Comparison of ENCODE assay signal across 8 mouse cellular contexts in the genomic region with DNA sequence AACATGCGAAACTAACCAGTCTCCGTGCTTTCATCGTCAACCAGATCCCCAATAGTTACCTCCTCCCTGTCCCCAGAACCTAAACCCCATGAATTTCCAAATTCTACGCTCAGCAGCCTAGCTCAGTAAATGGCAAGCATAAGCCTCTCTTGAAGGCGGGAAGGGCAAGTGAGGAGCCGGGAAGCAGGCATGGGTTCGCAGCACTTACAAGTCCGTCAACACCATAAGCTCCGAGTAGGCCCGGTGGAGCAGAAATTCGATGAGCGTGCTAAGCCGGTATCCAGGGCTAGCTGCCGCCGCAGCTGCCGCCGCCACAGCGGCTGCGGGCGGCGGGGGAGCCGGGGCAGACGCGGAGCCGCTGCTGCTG. TPM values are rescaled to one million over a fixed set of nuclear protein-coding genes. Genes with fewer than 3 reads are reported as not detected.
DNase-seq lines count a peak whose midpoint lies in the region; ATAC-seq and TF ChIP-seq lines count a peak whose summit lies in the region.

No protein-coding gene starts in this region.

- no peak for DNase-seq in kidney, adult 11 months
- DNase-seq in G1E (ENCODE audit: low spot score): no peak
- no peak for DNase-seq in limb, embryonic 10.5 days (ENCODE audit: low spot score)
- DNase-seq in gastrocnemius, postnatal 25 days: no peak
- no peak for DNase-seq in c-Kit-positive CD71-positive TER-119-positive erythroid progenitor cells, embryonic 14.5 days (ENCODE audit: low spot score)

- H3K27ac ChIP-seq in kidney, embryonic 14.5 days (ENCODE audit: low read depth, low read length): peak overlapping the region; percentile 93
- peak overlapping the region; percentile 95 for H3K27ac ChIP-seq in embryonic facial prominence, embryonic 15.5 days (replicated peaks)
- H3K27ac ChIP-seq in limb, embryonic 10.5 days: peak overlapping the region; percentile 92
- peak overlapping the region; percentile 94 for H3K27ac ChIP-seq in neural tube, embryonic 15.5 days (replicated peaks)

- H3K4me1 ChIP-seq in kidney, embryonic 14.5 days (ENCODE audit: control insufficient read depth, insufficient read depth, low read length): no peaks in the 10 kb centered on the region
- H3K4me1 ChIP-seq in G1E (ENCODE audit: insufficient read depth, low read depth, low read length): peaks cover 5% of the 10 kb centered on the region
- H3K4me1 ChIP-seq in embryonic facial prominence, embryonic 15.5 days: no peaks in the 10 kb centered on the region
- no peaks in the 10 kb centered on the region for H3K4me1 ChIP-seq in limb, embryonic 10.5 days
- peaks cover 14% of the 10 kb centered on the region; the same call in 1 of the 2 replicates for H3K4me1 ChIP-seq in neural tube, embryonic 15.5 days

- TF ChIP-seq CTCF in G1E (IDR thresholded peaks at IDR 0.05; ENCODE audit: low read depth, low read length): no peak

- H3K36me3 ChIP-seq in kidney, embryonic 14.5 days (ENCODE audit: control insufficient read depth, insufficient read depth, low read length): no peaks in the 10 kb centered on the region
- peaks cover 4% of the 10 kb centered on the region for H3K36me3 ChIP-seq in G1E (replicated peaks)
- no peaks in the 10 kb centered on the region for H3K36me3 ChIP-seq in embryonic facial prominence, embryonic 15.5 days
- H3K36me3 ChIP-seq in limb, embryonic 10.5 days: no peaks in the 10 kb centered on the region
- no peaks in the 10 kb centered on the region for H3K36me3 ChIP-seq in neural tube, embryonic 15.5 days

- H3K27me3 ChIP-seq in kidney, embryonic 14.5 days (ENCODE audit: control insufficient read depth, insufficient read depth, low read length): peaks cover 8% of the 10 kb centered on the region
- H3K27me3 ChIP-seq in G1E (ENCODE audit: insufficient read depth, low read length): no peaks in the 10 kb centered on the region
- peaks cover 11% of the 10 kb centered on the region for H3K27me3 ChIP-seq in embryonic facial prominence, embryonic 15.5 days
- H3K27me3 ChIP-seq in limb, embryonic 10.5 days (ENCODE audit: low read depth, poor library complexity, severe bottlenecking): peaks cover 42% of the 10 kb centered on the region
- 0 out of 2 replicates have a peak, but pooled peaks cover 2% of the 10 kb centered on the region for H3K27me3 ChIP-seq in neural tube, embryonic 15.5 days (replicated peaks)

- WGBS in kidney, embryonic 14.5 days: 9% methylated on average over 25 of the region's 25 CpGs
- WGBS in embryonic facial prominence, embryonic 15.5 days: 12% methylated on average over 25 of the region's 25 CpGs
- WGBS in limb, embryonic 10.5 days: 3% methylated on average over 21 of the region's 25 CpGs
- 13% methylated on average over 22 of the region's 25 CpGs for WGBS in neural tube, embryonic 15.5 days

- no peaks in the 10 kb centered on the region for H3K9me3 ChIP-seq in kidney, embryonic 14.5 days (ENCODE audit: control insufficient read depth, low read length)
- no peaks in the 10 kb centered on the region for H3K9me3 ChIP-seq in G1E (replicated peaks)
- no peaks in the 10 kb centered on the region for H3K9me3 ChIP-seq in embryonic facial prominence, embryonic 15.5 days (replicated peaks)
- no peaks in the 10 kb centered on the region for H3K9me3 ChIP-seq in limb, embryonic 10.5 days (replicated peaks)
- no peaks in the 10 kb centered on the region for H3K9me3 ChIP-seq in neural tube, embryonic 15.5 days (replicated peaks)

- H3K4me3 ChIP-seq in kidney, embryonic 14.5 days (ENCODE audit: low read length): peak overlapping the region; percentile 68
- peak overlapping the region; percentile 77 for H3K4me3 ChIP-seq in G1E (ENCODE audit: low read depth, low read length)
- peak overlapping the region; percentile 60 for H3K4me3 ChIP-seq in embryonic facial prominence, embryonic 15.5 days (replicated peaks)
- H3K4me3 ChIP-seq in limb, embryonic 10.5 days: peak overlapping the region; percentile 69
- H3K4me3 ChIP-seq in neural tube, embryonic 15.5 days (replicated peaks): peak overlapping the region; percentile 58

- H3K9ac ChIP-seq in kidney, embryonic 14.5 days (ENCODE audit: low read depth, low read length): peak overlapping the region; percentile 78
- H3K9ac ChIP-seq in embryonic facial prominence, embryonic 15.5 days: peak overlapping the region; percentile 60
- H3K9ac ChIP-seq in neural tube, embryonic 15.5 days (replicated peaks): peak overlapping the region; percentile 68

- ATAC-seq in kidney, embryonic 14.5 days (ENCODE audit: low FRiP score, low TSS enrichment): no peak; the same call in 1 of the 2 replicates
- no peak for ATAC-seq in G1E (ENCODE audit: extremely low read depth, insufficient number of reproducible peaks, low FRiP score, poor library complexity, severe bottlenecking)
- ATAC-seq in embryonic facial prominence, embryonic 15.5 days (ENCODE audit: insufficient number of reproducible peaks, low FRiP score, low TSS enrichment, low read depth): peak; percentile 1
- ATAC-seq in neural tube, embryonic 15.5 days (ENCODE audit: low FRiP score): peak; percentile 15

- H3K4me2 ChIP-seq in kidney, embryonic 14.5 days (replicated peaks; ENCODE audit: low read depth, low read length): peak overlapping the region; percentile 43
- peak overlapping the region; percentile 43 for H3K4me2 ChIP-seq in embryonic facial prominence, embryonic 15.5 days (replicated peaks)
- H3K4me2 ChIP-seq in neural tube, embryonic 15.5 days: peak overlapping the region; percentile 56

RNA-seq across cellular contexts. Expression of gene Med14, which starts 0.6 kb away (rescaled TPM):
- polyA plus RNA-seq in kidney, embryonic 14.5 days (2014; fragmentation: Nextera tagmentation; extraction: Ambion mirVana): 14.1 and 22.1 TPM in 2 replicates
- total RNA-seq in G1E (2014; fragmentation: Nextera tagmentation): 74.7 and 81.1 TPM in 2 replicates
- total RNA-seq in G1E (2017): 20.6 and 22.8 TPM in 2 replicates
- 4.5 and 4.7 TPM in 2 replicates for polyA plus RNA-seq in G1E (2012)
- polyA plus RNA-seq in embryonic facial prominence, embryonic 15.5 days (2015; fragmentation: Nextera tagmentation; extraction: Ambion mirVana): 14.1 and 14.3 TPM in 2 replicates
- 12.3 and 14.9 TPM in 2 replicates for polyA plus RNA-seq in limb, embryonic 10.5 days (2016; fragmentation: Nextera tagmentation; extraction: Ambion mirVana)
- polyA plus RNA-seq in neural tube, embryonic 15.5 days (2015; fragmentation: Nextera tagmentation; extraction: Ambion mirVana): 11.9 and 13.2 TPM in 2 replicates
- total RNA-seq in gastrocnemius, postnatal 25 days (2021): 10 to 100 TPM; 18.5 to 20.9 TPM

Comparison
In these comparisons a context has a peak if more than half of its experiments do, and no peak if none do; other contexts are left out.
1. ATAC-seq: peak in embryonic facial prominence, embryonic 15.5 days (single experiment) and neural tube, embryonic 15.5 days (single experiment); none in kidney, embryonic 14.5 days (single experiment) and G1E (single experiment).
2. Peak in every context shown above with its lines, with median percentiles within 50 percentile points of each other: H3K27ac ChIP-seq, H3K4me2 ChIP-seq, H3K4me3 ChIP-seq and H3K9ac ChIP-seq.